Mouse (Mus musculus) left cerebral cortex, adult 11 months (tissue): ENCODE measurements around the gene Atf3.
"Not testable (repeated sequence)": the region's sequence is repeated elsewhere in the genome, so short reads cannot be mapped to it uniquely, and the experiment has no call there.

Source experiments
- DNase-seq: peaks from one replicate; pipeline ENCODE4 v3.0.0; 2022; ENCODE audit warnings: low spot score

Gene Atf3

DNA sequence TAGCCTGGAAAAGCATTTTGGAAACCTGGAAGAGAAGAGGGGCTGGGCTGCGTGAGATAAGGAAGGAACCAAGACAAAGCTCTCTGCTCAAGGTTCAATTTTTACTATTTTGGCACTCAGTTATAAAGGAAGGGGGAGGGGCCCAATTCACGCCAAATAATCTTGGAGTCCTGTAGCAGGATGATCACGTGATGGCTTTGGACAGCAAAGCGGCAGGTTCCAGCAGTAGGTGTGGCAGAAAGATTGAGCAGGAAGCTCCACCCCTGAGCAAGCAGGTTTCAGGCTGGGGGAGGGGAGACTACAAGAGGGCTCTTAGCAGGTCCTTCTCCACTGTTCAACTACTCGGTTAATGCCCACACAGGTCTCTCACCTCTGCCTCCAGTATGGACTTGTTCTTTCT lies 68.3 kb downstream of the Atf3 start:
- DNase-seq, result not testable (repeated sequence)

DNA sequence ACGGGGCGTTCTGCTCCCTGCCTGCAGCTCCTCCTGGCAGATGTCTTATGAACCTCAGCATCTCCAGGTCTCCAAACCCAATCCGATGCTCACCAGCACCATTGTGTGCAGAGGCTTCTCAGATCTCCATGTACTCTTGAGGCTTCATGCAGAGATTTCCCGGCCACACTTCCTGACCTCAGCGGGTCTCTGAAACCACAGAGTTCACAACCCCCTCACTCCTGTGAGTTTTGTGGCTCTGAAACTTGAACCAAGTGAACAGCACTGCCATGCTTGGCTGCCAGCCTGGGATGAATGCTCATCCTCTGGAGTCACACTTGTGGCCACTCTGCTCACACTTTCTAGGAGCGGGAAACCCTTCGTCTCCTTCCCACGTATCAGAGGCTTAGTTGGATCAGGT lies 76.9 kb downstream of the Atf3 start:
- DNase-seq, result no peak

DNA sequence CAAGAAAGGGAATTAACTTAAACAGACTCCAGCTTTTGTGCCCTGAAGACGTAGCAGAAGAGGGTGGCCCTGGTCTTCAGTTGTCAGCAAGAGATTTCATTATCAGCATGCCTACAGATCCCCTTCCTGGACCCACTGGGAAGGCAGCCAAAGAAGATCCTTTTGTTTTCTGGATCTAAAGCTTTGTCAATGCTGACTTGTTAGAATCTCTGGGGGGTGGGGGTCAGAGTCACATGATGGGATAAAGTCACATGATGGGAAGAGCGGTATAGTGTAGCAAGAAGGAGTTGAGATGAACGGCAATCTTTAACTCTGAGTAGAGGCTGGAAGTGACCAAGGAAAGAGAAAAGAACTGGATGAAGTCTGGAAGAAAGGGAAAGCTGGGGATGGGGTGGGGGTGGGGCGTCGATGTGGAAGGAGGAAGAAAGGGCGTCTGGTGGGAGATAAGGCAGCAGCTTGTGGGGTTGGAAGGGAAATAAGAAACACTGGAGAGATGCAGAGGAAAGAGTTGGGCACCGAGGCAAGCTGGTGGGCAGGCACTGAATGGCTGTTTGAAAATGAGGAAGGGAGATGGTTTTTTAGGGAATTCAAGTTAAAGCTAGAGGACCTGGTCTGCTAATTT lies 78.9 kb downstream of the Atf3 start:
- no peak for DNase-seq

DNA sequence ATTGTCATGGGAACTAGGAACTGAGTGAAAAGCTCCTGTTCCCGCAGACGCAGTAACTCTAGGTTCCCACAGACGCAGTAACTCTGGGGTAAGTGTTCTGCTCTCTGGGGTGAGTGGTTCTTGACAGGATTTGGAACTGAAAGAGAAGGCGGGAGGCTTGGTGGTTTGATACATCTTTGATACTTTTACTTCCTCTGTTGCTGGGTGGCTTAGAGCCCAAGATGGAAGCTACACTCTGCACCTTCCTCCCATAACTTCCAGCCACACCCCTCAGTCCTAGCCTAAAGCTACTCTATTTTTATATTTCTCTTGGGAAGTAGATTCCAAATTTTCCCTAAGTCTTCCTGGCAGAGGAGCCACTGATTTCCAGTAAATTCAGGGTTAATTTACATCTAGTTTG lies 79.4 kb downstream of the Atf3 start:
- DNase-seq, result no peak

DNA sequence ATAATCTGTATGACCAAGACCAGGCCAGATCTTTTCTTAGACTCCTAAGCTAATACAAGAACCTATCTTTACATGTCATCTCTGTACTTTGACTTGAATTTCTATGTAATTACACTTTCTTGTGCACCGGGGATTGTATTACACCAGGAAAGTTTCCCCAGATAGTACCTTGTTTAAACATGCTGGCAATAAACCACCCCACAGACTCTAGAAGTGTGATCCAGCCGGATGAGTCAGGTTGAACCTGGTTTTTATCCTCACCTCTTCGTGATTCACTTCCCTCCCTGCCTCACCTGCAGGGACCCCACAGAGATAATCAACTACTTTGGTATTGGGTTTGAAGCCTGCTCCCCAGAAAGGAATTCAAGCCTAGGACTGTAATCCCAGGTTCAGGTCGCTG lies 82.4 kb downstream of the Atf3 start:
- DNase-seq, result no peak

DNA sequence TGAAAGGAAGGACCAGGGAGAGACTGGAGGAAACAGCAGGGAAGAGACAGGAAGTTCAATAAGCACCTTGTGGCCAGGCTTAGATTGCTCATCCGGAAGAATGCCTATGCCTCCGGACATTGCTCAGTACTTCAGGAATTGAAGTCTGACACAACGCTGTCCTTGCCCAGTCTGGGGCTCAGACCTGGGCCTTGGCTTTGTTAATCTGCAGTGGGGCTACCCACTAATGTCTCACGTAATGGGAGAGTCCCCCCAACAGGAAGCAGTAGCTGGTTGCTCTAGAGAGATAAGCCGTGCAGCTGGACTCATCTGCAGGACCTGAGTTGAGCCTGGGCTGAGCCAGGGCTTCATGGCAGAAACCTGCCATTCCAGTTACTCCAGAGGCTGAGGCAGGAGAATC lies 84.9 kb downstream of the Atf3 start:
- no peak for DNase-seq

DNA sequence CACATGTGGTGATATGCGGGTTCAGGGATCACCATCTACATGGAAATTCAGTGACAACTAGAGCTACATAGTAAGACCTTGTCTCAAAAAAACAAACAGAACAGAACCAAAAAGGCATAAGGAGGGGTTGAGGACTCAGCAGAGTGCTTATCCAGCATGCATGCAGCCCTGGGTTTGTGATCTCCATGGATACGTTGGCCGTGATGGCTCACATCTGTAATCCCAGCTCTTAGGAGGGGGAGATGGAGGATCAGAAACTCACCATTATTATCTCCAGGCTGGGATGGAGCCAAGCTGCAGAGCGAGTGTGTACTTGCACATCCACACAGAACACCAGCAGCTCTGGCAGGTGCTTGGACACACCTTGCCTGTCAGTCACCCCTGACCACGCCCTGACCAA lies 85.6 kb downstream of the Atf3 start:
- DNase-seq, result no peak

DNA sequence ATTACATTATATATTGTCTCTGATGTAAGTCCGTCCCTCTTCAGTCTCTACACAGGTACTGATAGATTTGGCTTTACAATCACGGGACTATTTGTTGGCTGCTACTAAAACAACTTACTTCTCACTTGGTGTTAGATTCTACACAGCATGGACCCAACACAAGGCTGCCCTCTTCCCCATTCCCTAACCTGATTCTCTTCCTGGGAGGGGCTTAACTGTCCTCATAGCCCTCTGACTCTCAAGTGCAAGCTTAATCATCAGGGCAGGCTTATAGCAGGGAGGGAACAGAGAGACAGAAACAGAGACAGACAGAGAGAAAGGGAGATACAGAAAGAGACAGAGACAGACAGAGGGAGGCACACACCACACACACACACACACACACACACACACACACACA lies 86.1 kb downstream of the Atf3 start:
- DNase-seq, result no peak

DNA sequence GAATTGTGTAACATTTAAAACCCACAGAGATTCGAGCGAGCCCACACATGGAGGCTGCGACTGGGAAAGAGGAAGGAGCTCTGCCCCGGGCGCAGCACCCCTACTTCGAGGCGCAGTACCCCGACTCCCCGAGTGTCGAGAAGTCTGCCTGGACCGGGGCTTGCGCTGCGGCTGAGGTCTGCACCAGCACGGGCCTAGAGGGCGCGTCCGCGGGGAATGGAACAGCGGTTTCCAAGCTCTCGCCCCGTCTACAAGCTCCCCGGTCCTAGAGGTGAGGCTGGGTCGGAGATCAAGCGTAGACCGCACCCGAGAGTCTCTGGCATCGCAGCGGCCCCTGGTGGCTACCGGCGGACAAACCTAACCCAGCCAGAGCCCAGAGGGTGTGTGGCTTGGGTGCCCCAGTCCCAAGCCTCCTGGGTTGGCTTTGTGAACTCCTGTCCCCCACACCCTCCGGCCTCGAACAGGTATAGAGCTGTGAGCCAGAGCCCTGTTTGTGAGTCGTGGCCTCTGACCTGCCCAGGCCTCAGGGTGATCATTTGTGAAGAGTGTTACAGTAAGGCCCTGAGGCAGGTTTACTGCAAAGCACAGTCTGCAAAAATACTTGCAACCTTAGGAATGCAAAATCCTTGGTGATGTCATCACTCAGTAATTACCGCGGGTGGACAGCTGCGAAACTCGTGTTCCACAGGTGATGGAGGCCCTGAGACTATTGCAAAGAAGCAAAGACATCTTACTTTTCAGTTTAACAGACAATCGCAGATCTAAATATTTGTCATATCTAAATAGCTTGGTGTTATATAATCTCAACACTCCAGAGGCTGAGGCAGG lies 91.8 kb downstream of the Atf3 start:
- no peak for DNase-seq

DNA sequence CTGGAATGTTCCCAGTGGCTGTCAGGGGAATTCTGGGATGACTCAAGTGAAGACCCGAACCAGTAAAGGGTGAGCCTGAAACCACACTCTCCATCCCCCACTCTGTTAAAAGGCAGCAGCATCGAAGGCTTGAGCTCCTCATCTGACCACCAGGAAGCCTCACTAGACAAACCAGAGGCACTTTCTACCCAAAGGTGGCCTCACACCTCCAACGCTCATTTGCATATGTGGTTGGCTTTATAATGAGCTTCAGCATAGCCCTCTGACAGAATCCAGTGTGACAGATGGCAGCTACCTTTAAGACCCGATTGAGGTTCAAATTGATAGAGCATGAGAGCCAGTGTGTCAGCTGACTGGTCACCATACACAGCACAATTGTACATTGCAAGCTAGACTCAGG lies 93.6 kb downstream of the Atf3 start:
- DNase-seq, result no peak

DNA sequence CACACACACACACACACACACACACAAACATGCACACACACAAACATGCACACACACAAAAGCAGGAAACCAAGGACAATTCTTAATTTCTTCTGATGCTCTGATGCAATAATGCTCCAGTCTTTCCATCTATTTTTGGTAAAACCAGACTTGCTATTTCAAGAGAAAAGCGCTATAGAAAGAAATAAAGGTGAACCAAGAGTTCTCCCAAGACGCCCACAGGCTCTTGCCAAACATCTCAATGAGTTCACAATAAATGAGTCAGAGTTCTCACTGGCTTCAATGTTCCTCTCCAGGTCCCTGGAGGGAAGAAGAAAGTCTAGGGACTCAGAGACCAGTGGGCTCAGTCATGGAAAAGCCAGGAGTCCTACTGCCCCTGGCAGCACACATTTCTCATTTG lies 94.1 kb downstream of the Atf3 start:
- no peak for DNase-seq

DNA sequence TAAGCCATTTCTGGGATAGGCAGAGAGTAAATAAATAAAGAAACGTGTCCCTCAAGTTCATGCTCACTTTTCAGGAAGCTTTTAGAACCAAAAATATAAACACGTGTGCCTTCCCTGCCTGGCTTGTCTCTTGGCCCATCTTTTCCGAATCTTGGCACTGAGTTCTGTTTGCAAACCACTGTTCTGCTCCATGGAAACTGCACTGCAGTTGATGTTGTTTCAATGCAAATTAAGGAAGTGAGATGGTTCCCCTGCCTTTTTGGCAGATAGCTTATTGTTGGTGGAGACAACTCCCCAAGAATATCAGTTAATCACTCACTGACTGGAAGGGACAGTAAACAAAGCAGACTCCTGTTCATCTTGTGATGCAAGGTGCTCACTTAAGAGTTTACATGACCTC lies 95.1 kb downstream of the Atf3 start:
- DNase-seq, result no peak
